Mouse (Mus musculus): Measurements from ENCODE around the gene Rapgef2.

DNA sequence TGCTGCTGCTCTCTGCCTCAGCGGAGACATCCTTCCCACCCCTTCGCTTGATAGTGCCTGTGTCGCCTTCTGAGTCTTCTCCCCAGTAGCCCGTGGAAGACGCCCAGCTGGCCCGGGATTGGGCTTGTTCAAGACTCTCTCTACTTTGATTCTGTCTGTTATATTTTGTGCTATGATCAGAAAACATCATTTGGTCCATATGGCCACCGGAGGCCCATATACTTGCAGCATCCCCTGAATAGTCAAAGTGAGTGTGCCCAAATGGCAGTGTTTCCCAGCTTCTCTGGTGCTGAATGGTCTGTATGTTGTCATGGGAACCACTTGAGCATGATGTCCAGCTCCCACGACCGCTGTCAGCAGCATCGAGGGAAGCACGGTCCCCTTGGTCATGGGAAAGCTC, 217.3 kb downstream of the Rapgef2 start:
- TF ChIP-seq CTCF (IDR thresholded peaks at IDR 0.05; ENCODE audit: low read depth) (no peak), EP300 (optimal IDR thresholded peaks at IDR 0.05) (no peak)

Measured in stomach, postnatal 0 days (tissue).